Mouse (Mus musculus) urinary bladder, adult 2 months (tissue): ENCODE data around the gene Slc25a3. TPM values are rescaled to one million over a fixed set of nuclear protein-coding genes. Genes with fewer than 3 reads are reported as not detected.

Source experiments
- DNase-seq: peaks from one replicate; pipeline ENCODE4 v3.0.0; 2022; ENCODE audit warnings: low spot score
- polyA plus RNA-seq: library from polyadenylated mRNA; depleted of rRNA; stranded (reverse); fragments of >200 nt; gene quantifications from 2 replicates; pipeline ENCODE4 v1.2.3, GENCODE M21; 2012; rRNA removed

The Slc25a3 gene
- polyA plus RNA-seq, 1 experiment: 576 TPM

DNA sequence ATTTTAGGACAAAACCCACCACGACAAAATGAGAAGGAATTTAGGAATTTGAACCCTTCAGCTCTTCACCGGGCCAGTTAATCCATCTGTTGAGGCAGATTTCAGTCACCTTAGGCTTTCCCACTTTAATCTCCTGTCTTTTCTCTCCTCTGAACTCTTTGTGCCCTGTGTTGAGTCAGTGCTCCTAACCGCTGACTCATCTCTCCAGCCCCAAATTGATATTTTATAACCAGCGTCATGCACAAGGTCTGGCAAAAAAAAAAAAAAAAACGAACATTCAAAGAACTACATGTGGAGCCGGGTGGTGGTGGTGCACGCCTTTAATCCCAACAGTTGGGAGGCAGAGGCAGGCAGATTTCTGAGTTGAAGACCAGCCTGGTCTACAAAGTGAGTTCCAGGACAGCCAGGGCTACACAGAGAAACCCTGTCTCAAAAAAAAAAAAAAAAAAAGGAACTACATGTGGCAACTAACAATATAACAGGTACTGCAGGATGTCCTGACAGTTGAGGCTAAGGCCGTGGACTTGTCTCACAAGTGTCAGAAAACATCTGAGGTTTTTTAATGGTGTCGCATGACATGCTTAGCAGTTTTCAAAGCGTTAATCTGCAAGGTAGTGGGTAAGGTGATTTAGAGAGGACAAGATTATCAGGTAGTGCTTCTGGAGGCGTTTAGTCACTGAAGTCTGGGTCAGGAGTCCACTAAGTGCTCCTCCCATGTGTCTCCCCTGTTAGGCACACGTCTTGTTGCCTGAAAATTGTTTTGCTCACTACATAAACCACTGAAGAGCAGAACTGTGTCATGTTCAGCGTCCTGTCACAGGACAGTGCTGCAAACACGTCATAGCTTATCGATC is 29.4 kb downstream of the Slc25a3 start:
- DNase-seq: no peak

DNA sequence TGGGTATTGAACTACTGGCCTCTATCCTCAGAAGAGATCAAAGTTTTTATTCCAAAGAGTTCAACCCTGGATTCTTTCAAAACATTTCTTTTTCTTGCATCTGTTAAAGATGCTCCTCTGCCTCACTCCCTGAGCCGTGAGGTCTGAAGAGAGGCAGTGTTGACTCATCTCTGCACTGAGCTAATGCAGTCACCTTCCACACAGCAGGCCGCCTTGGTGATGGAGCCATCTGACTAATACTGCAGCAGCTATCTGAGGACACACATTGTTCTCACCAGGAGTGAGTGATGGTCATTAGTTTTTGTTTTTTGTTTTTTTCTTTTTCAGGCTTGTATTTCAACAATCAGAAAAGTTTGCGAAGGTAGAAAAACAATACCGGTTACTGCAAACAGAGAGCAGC is 31.0 kb downstream of the Slc25a3 start:
- no peak for DNase-seq

DNA sequence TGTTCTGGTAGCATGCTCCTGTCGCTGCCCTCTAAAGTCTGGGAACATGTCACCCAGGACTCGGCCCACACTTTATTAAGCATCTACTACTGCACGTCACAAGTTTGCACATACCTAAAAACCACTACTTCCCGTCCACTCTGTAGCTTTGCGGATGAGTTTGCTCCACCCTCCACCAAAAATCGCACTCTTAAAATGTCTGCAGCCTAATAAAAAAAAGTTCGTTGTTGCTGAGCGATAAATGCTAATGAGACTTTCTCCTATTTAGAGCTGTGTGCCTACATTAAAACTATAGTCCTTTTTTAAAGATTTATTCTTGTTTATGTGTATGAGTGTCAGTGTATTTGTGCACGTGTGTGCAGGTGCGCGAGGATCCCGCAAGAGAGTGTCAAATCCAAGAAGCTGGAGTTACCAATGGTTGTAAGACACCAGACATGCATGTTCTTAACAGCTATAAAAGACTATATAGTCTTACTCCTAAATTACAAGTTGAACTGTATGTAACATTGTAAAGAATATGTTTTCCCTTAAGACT is 40.4 kb downstream of the Slc25a3 start:
- no peak for DNase-seq

DNA sequence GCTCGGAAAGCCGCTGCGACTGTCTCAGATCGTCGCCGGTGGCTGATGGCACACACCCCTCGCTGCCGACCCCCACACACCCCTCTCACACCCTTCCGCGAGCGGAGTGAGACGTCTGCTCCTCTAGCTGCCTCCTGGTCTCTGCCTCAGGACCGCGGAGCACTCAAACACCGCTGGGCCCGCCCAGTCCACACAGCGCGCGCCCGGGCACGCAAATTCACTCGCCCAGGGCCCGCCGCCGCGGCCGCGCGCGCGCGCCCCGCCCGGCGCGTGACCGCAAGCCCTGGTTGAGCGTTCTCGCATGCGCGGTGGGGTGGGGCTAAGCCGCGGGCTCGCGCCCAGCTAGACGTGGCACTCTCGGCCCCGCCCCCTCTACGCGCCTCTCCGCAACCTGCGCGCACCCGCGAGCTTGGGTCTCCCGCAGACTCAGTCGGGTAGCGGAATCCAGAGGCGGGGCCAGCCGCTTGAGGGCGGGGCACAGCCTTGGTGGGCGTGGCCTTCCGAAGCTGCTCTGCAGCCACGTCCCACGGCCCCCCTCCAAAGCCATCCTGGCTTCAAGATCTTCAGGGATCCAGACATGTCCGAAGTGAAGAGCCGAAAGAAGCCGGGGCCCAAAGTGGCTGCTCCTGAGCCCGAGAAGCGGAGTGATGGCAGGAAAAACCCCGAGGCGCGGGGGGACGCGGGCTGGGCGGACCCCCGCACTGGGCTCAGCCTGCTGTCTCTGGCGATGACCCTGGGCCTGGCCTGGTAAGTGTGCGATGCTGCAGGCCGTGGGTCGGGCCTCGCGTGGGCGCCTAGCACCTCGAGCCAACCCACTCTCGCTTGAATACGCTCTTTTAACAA is 41.1 kb downstream of the Slc25a3 start, which contains the start of the genes Apaf1 and Ikbip:
Gene Apaf1, minus strand, starts transcription at position 221 of the 843 bp plus-strand sequence.
Gene Ikbip, plus strand, starts transcription at position 391 of the 843 bp plus-strand sequence.
- DNase-seq: peak; percentile 100

DNA sequence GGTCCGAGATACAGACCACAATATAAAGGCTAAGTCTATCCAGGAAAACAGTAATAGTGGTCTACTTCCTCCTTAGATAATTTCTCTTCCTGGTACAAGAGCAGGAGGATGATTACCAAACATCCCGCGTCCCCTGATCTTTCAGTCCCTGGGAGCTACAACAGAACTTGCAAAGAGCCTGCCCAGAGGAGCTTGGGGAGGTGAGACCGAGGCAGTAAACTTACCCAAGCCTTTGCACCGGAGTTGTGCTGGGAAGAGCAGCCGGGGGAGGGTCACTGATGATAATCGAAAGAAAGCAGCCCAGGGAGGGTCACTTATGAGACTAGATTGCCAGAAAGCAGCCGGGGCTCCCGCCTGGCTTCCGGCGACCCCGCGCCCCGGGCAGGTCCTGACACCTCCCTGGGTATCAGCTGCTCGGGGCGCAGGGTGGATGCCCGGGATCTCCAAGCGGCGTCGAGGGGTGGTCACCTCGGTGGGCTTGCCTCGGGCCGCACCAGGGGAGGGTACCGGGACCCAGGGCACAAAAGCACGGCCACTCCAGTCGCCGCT is 41.8 kb downstream of the Slc25a3 start:
- DNase-seq: no peak

DNA sequence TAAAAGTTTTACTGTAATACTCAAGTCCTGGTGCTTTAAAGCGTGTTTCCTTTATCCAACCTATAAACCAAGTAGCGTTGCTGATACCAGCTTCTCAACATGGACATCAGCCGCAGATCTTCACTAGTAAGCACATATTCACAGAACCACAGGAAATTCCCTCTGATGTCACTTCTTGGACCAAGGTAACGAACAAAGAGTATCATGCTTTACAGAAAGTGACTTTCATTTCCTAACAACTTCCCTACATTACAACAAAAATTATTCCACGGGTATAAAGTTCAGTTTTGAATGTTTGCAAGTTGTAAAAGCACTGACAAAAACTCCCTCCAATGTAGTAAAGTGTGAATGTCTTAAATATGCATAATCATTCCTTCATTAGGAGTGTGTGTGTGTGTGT is 43.3 kb downstream of the Slc25a3 start:
- DNase-seq: no peak

DNA sequence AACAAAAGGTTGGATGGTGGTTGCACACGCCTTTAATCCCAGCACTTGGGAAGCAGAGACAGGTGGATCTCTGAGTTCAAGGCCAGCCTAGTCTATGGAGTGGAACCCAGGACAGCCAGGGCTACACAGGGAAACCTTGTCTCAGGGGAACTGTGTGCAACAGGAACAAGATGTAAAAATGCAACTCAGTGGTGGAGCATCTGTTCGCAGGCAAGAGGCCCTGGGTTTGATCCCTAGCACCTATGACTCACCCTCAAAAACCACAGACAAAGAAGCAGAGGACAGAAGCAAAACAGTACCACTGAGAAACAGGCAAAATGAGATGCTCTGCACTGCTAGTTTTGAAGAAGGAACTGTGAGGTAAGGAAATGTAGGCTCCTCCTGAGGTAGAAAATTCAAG is 47.2 kb downstream of the Slc25a3 start:
- DNase-seq: no peak

DNA sequence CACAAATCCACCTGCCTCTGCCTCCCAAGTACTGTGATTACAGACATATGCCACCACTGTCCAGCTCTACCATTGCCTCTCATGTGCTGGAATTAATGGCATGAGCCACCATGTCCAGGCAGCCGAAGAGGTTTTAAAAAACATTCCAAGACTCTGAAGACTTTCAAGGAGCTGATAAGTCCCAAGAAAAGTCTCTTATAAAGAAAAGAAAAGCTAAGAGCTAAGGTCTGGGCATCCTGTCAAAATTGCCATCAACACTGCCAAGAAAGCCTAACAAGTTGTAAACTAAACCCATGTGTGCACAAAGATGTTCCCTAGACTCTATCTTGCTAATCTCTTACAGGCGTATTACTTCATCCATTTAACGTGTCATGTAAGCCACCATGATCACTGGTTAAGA is 50.5 kb downstream of the Slc25a3 start:
- no peak for DNase-seq

DNA sequence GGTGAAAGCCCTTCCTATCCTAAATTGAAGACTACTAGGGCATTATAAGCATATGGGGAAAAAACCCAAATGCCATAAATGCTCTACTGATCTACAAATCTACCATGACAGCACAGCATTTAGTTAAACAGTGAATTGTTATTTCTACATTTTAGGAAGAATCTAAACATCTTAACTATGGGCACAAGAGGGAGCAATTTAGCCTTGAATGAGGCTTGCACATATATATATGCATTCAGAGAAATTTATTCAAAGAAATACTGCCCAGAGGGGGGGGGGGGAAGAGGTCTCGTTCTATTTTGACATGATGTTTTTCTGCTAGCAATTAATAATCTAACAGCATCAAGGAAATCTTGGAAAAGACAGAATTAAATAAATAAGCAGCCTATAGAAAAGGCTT is 52.1 kb downstream of the Slc25a3 start:
- DNase-seq: no peak

Other genes starting within 250 kb of the Slc25a3 start
- 9.2 and 10.3 TPM in 2 replicates for gene Apaf1, start 41.3 kb downstream of the Slc25a3 start, polyA plus RNA-seq
- 42.1 and 42.5 TPM in 2 replicates for gene Ikbip, start 41.1 kb downstream of the Slc25a3 start, polyA plus RNA-seq
- 66.1 and 77.0 TPM in 2 replicates for gene Tmpo, start 57.3 kb upstream of the Slc25a3 start, polyA plus RNA-seq